Mouse (Mus musculus) adrenal gland, adult (tissue): ENCODE data around the gene Kat5.
A peak's percentile ranks its signal among the peaks of the same experiment; 100 is the strongest.

ENCODE experiments used
- DNase-seq, 2 experiments: peaks; one replicate each; pipeline ENCODE4 v3.0.0; 2022 to 2023; ENCODE audit warnings: low spot score in 1 of 2; ENCODE audit not compliant: inconsistent age in 2 of 2

The Kat5 gene

GRCm38 (mm10) chr19:5609547-5610404 lies at the start of gene Kat5:
Kat5 (minus strand) TSS chr19:5610237.
- DNase-seq: peak; percentile 95 to 100

GRCm38 (mm10) chr19:5654720-5655298 lies 44.8 kb upstream of the Kat5 start:
- DNase-seq: no peak

- DNase-seq: peak; percentile 63 to 81
Measured at GRCm38 (mm10) chr19:5653969-5654719, 44.1 kb upstream of the Kat5 start.

DNA sequence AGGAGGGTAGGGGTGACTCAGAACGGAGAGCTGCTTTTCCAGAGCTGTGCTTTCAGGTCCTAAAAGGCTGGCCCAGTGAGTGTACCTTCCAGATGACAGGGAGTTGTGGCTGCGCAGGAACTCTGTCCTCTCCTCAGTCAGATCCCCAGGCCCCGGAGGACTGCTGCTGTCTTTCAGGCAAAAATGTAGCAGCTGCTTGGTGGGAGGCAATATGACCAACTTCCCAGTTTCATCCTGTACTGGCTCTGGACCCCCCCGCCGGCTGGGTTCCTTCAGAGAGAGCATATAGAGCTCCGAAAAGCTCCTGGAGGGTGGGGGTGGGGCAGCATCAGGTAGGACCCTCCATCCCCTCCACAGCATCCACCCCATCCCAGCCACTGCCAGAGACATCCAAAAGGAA lies 42.5 kb upstream of the Kat5 start:
- no peak for DNase-seq

GRCm38 (mm10) chr19:5651502-5652274 lies 41.7 kb upstream of the Kat5 start:
- no peak for DNase-seq

DNA sequence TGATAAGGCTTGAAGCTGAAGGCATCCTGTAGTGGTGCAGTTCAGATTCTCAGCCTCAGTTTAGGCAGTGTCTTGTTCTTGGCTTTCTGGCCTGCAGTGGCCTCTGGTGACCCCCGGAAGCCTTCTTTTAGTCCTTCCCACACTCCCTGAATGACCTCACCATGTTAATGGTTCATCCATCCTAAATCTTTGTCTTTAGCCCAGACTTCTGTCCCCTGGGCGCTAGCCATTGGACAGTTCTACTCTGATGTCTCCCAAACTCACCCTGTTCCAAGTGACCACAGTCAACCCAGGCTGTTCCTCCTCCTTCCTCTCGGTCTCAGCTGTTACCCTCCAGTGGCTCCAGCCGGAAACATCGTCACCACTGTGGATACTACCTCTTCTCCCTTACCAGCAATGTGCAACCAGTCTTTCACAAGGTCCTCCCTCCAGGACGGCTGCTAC lies 39.3 kb upstream of the Kat5 start:
- no peak for DNase-seq

DNA sequence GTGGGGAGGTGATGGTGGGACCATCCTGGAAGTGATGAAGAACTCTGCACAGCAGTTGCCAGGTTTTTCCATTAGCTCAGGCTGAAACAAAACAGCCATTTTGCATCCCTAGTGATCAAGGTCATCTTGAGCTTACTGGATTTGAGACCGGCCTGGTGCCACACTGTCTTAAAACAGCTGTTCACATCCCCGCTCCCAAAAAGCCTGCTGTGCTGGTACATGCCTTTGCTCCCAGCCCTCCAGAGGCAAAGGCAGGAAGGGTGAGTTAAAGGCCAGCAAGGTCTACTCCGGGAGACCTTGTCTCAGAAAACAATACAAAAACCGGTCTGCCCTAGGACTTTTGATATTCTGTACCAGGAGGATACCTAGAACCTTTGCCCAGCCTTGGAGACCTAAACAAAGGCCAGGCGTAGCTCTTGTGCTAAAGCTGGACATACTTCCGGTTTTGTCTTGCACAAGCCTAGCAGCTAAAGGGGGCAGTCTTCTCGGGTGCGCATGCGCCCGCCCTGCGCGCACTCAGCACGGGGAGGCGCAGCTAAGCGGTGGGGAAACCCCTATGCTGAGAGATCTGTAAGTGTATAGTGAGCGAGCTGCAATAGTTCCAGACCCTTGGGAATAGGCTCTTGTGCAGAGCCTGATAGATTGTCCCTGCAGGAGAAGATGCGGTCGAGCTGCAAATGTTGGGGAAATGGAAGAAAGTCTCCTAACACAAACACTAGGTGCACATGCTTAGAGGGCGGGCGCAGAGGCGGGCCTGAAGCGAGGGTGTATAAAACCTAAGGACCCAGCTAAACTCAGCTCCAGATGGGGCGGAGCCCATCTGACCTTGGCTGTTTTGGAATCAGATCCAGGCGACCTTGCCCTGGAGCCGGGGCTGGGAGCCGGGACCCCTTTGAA lies 38.6 kb upstream of the Kat5 start:
- DNase-seq: peak; percentile 91 to 96

- DNase-seq: peak in 1 of 2 experiments; percentile 34
Measured at GRCm38 (mm10) chr19:5647791-5648190, 37.8 kb upstream of the Kat5 start.

- peak in 1 of 2 experiments; percentile 37 for DNase-seq
Measured at GRCm38 (mm10) chr19:5646731-5647330, 36.8 kb upstream of the Kat5 start.

DNA sequence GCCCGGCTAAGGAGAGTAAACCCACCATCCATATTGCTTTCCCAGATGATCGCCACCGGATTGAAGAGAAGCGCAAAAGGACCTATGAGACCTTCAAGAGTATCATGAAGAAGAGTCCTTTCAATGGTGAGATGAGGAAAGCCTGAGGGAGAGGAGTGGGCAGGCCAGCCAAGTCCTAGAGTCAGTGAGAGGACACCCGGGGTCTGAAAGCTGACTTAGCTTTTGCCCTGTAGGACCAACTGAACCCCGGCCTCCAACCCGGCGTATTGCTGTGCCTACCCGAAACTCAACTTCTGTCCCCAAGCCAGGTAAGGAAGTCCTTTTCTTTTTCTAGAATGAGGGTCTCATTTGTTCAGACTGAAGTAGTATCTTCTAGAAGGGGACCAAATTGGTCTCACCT lies 35.2 kb upstream of the Kat5 start:
- DNase-seq: no peak

DNA sequence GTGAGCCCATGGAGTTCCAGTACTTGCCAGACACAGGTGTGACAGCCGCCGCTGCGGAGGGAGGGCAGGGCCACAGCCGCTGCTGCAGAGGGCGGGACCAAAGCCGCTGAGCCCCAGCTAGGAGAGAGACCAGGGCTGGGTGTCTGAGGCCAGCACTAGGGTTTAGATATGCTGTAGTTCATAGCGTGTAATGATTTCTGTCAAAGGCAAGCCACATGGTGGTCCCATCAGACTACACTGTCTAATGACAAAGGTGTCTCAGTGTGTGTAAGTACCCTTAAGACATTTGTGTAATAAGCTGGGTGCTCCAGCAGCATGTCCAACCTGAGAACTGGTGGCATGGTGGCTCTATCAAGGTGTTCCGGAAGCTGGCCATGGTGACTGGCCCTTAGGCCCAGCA lies 31.6 kb upstream of the Kat5 start:
- DNase-seq: no peak

DNA sequence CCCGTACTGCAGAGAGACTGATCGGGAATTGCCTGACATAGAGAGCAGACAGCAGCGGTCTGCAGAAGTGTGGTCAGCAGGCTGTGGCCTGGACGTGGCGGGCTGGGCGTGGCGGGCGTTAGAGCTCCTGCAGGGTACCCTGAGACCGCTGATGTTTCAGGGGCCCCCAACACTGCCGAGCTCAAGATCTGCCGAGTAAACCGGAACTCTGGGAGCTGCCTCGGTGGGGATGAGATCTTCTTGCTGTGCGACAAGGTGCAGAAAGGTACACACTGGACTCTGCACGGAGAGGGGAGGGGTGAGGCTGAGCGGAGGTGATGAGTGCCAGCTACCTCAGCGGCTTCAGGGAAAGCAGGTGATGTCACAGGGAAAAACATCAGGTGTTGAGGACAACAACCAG lies 31.0 kb upstream of the Kat5 start:
- DNase-seq: peak in 1 of 2 experiments; percentile 37

- peak in 1 of 2 experiments; percentile 57 for DNase-seq
Measured at GRCm38 (mm10) chr19:5640339-5640738, 30.3 kb upstream of the Kat5 start.

GRCm38 (mm10) chr19:5638416-5639005 lies 28.5 kb upstream of the Kat5 start:
- DNase-seq: peak in 1 of 2 experiments; percentile 46

GRCm38 (mm10) chr19:5637069-5638047 lies 27.3 kb upstream of the Kat5 start, which contains the start of gene Rela:
Rela (plus strand) TSS chr19:5637483.
- DNase-seq: peak; percentile 96 to 99

DNA sequence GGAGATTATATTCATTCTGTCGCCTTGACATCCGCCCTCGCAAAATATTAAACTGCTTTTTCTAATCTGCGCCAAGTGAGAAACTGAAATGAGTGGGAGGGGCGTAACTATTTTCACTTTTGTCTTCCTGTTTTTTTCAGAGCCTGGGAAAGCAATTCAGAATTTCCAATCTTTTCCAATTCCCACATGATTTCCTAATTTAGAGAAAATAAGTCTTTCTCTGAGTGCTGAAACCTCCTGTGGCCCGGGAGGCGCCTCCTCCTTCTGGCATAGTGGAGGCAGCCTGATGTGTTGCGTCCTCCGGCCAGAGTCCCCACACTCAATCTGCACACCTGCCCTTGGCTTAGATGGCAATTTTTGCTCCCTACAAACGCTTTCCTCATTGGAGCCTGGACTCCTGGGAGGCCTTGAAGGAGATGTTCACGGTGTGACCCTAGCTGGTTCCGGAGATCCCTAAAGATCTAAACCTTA lies 26.6 kb upstream of the Kat5 start:
- DNase-seq: no peak

DNA sequence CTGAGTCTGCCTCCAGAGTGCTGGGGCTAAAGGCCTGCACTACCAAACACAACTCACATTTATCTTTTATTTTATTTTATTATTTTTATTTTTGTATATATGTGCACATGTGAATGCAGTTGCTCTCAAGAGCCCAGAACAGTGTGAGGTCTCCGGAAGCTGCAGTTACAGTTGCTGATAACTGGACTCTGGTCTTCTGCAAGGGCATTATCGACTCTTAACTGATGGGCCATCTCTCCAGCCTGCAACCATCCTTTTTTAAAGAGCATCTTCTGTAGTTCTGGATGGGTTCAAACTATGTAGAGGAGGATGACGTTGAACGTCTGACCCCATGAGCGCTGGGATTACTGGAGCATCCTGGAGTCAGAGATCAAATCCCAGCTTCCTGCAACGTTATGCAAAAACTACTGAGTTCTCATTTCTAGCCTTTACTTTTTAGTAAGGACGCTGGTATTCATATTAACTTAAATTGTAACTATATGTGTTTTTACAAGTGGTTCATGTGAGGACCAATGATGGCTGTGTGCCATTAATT lies 26.1 kb upstream of the Kat5 start:
- peak in 1 of 2 experiments; percentile 39 for DNase-seq
